Mouse (Mus musculus) brain, embryonic 14.5 days (tissue): ENCODE measurements around the gene Spata2l. TPM values are rescaled to one million over a fixed set of nuclear protein-coding genes. Genes with fewer than 3 reads are reported as not detected.
A peak's percentile ranks its signal among the peaks of the same experiment; 100 is the strongest.
"Not testable (repeated sequence)": the region's sequence is repeated elsewhere in the genome, so short reads cannot be mapped to it uniquely, and the experiment has no call there.

Source experiments
- DNase-seq: peaks from one replicate; pipeline ENCODE4 v3.0.0-alpha.2; 2011; ENCODE audit warnings: low read depth
- CTCF ChIP-seq: fragments of 200-500 bp; IDR thresholded peaks from 2 replicates; pipeline ENCODE4 v1.5.1; 2012; ENCODE audit warnings: inconsistent platforms, mild to moderate bottlenecking, moderate library complexity, borderline replicate concordance; ENCODE audit not compliant: insufficient read depth, insufficient read length; ENCODE audit errors: extremely low read depth
- POLR2A ChIP-seq: fragments of 200-500 bp; IDR thresholded peaks from 2 replicates; pipeline ENCODE4 v1.6.1; 2012; ENCODE audit warnings: mild to moderate bottlenecking, inconsistent platforms, borderline replicate concordance; ENCODE audit not compliant: poor library complexity, insufficient read depth, insufficient read length, severe bottlenecking; ENCODE audit errors: extremely low read depth
- polyA plus RNA-seq: library from polyadenylated mRNA; depleted of rRNA; stranded (reverse); fragments of >200 nt; gene quantifications from 2 replicates; pipeline ENCODE4 v1.2.3, GENCODE M21; 2012; rRNA removed

The Spata2l gene
- 3.2 and 3.9 TPM in 2 replicates for polyA plus RNA-seq

DNA sequence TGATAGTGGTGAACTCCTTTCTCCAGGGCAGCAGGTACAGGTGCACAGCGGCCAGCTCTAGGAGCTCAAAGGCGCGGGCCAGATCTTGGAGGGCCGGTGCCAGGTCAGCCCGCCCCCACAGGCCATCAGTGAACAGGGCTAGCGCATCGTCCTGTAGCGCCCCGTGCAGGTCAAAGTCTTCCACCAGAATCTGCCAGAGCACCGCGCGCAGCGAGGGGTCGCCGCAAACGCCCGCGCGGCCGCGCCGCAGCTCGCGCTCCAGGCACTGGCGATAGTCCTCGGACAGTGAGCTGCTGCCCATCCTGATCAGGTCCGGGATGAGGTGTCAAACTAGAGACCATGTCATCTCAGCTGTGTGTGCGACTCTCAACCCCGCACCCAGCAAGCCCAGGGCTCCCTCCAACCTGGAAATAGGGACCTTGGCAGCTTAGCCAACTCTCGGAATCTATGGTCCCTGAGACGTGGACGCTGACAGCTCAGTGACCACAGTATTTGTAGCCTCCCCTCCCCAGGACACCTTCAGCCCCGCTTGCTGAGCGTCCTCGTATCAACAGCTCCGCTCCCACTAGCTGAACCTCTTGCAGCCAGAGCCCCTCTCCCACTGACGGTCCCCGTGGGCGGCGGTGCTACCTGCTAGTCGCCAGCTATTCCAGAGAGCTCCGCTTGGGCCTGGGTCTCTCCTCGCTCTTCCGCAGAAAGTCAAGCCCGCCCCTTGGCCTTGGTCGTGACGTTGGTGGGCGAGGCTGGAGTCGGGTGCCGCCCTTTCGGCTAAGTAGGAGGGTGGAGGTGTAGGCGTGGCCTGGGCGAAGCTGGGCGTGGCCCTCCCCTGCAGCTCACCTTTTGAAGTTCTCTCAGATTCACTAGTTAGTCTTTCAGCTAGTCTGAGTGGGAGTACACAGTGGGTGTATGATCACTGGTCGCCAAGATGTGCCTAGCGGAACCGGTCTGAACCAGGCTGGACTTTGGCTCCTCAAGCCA lies at the start of gene Spata2l:
Spata2l (minus strand) TSS at position 714 of the 978 bp plus-strand sequence.
- TF ChIP-seq CTCF (no peak), POLR2A (no peak)
- DNase-seq = peak; percentile 84

DNA sequence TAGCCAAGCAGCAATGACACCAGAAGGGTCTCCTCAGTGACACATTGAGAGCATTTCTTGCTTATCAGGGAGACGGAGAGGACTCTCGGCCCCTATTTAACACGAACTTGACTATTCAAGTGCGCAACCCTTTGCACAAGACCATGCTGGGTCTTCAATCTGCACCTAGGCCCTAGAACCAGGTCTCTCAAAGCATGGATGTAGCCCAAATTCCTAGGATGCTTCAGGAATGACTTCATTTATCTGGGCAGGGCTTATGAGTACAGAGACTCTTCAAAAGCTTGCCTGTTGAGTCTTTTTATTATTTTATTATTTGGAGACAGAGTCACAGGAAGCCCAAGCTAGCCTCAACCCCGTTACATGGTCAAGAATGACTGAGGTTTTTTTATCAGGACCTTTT lies 48.5 kb upstream of the Spata2l start:
- no peak for TF ChIP-seq CTCF
- TF ChIP-seq POLR2A = no peak
- DNase-seq = no peak

DNA sequence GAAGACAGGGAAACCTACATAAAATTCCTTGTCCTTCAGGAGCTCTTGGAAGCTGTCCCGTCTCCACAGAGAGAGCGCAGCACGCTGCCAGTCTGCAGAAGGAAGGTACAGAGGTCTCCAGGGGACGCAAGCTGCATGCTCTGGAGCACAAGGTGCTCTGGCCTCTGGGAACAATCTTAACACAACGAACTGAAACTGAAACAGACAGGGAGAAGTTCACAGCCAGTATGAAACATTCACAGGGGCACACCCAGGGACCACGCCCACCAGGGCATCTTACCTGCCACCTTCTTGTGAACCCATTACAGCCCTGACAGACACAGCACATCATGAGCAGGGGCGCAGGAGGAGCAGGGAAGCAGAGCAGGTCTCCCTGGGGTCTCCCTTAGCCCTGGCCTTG lies 48.0 kb upstream of the Spata2l start:
- no peak for DNase-seq
- TF ChIP-seq CTCF (no peak), POLR2A (no peak)

DNA sequence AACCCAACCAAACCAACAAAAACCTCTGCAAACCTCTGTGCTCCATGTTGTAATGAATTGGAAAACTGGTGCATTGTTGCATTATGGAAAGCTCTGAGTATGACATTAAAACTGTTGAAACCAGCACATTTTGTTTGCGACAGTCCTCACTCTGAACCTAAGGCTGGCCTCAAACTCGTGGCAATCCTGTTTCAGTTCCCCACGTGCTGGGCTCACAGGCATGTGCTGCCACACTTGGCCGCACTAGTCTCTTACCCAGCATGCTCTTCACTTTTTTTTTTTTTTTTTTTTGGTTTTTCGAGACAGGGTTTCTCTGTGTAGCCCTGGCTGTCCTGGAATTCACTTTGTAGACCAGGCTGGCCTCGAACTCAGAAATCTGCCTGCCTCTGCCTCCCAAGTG lies 47.0 kb upstream of the Spata2l start:
- DNase-seq = not testable (repeated sequence)

- no peak for DNase-seq
- TF ChIP-seq CTCF = no peak
- no peak for TF ChIP-seq POLR2A
Observed at GRCm38 (mm10) chr8:123280302-123281094, 44.5 kb upstream of the Spata2l start.

- TF ChIP-seq POLR2A (no peak), CTCF (no peak)
- no peak for DNase-seq
Observed at GRCm38 (mm10) chr8:123279828-123280227, 43.8 kb upstream of the Spata2l start.

DNA sequence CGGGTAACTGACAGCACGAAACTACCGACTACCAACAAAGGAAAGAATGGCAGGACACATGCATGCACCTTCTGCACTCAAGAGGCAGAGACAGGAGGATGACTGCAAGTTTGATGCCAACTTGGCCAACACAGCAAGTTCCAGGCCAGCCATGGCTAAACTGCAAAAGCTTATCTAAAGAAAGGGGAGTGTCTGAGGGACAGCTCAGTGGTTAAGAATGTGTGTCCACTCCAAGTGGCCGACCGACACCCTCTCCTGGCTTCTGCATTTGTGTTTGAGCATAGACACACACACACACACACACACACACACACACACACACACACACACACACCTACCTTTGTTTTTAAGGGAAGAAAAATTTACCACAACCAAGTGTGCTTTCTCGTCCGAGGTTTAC lies 42.4 kb upstream of the Spata2l start:
- TF ChIP-seq POLR2A (no peak), CTCF (no peak)
- DNase-seq = no peak

DNA sequence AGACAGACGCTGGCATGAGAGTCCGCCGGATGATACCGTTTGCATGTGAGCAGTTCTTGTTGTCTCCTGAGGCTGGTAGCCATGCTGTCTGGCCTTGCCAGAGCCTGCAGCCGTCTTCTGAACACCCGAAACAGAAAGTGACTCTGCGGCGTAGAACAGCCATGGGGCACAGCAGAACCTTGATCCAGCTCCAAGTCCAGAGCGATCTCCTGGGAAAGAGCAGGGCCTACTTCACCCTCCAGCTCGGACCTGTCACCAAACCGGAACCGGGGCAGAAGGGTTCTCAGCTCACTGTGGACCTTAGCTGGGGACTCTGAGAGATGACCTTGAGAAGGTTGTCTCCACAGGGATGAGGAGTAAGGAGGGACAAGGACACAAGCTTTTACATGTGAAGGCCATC lies 39.1 kb upstream of the Spata2l start:
- no peak for DNase-seq
- TF ChIP-seq POLR2A = no peak
- no peak for TF ChIP-seq CTCF

- TF ChIP-seq CTCF = no peak
- no peak for TF ChIP-seq POLR2A
Observed at GRCm38 (mm10) chr8:123274447-123274846, 38.4 kb upstream of the Spata2l start.

GRCm38 (mm10) chr8:123271901-123272300 lies 35.9 kb upstream of the Spata2l start:
- no peak for DNase-seq
- TF ChIP-seq POLR2A = no peak
- no peak for TF ChIP-seq CTCF

More at GRCm38 (mm10) chr8:123274447-123274846, 38.4 kb upstream of the Spata2l start:
- no peak for DNase-seq

GRCm38 (mm10) chr8:123271147-123271546 lies 35.1 kb upstream of the Spata2l start:
- no peak for DNase-seq
- no peak for TF ChIP-seq CTCF
- TF ChIP-seq POLR2A = no peak

GRCm38 (mm10) chr8:123267926-123268656 lies 32.1 kb upstream of the Spata2l start:
- DNase-seq = no peak
- no peak for TF ChIP-seq POLR2A
- no peak for TF ChIP-seq CTCF

- DNase-seq = not testable (repeated sequence)
Observed at GRCm38 (mm10) chr8:123257593-123257992, 21.6 kb upstream of the Spata2l start.
